Mouse (Mus musculus) lung, adult 2 months (tissue): ENCODE measurements at regions not wholly inside any gene's neighbourhood (a gene's known extent, or its start where the extent isn't known, plus 50 kb on each side); places are given as distances from the start of the nearest gene placed in this dataset.

Source experiments
- CTCF ChIP-seq: fragments of 200-500 bp; IDR thresholded peaks from 2 replicates; pipeline ENCODE4 v1.5.1; 2011; ENCODE audit warnings: mild to moderate bottlenecking, low read length, control low read depth; ENCODE audit not compliant: insufficient read depth
- POLR2A ChIP-seq: fragments of 200-500 bp; IDR thresholded peaks from 2 replicates; pipeline ENCODE4 v1.6.1; 2011; ENCODE audit warnings: low read depth, mild to moderate bottlenecking, control low read depth, low read length, borderline replicate concordance; ENCODE audit errors: extremely low read depth

DNA sequence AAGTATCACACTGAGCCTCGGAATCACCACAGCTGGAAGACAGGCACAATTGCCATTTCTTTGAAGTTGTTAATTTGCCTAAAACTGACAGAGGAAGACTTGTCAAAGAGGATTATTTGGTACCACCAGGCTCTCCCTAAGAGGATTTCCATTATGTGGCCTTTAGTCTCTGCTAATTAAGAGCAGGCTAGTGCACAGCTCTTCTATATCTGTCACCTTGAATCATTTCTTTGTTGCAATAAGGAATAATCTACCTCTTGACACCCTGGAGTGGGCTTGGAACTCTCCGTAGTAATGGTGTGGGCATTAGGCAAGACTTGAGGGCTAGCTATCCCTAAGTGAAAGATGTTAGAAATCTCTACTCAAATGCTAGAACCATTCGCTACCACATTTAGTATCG, 227.7 kb upstream of the Tac1 start:
- TF ChIP-seq CTCF: no peak
- no peak for TF ChIP-seq POLR2A
